Mouse (Mus musculus) stomach, embryonic 16.5 days (tissue): ENCODE results near the gene Irak4. TPM values are rescaled to one million over a fixed set of nuclear protein-coding genes. Genes with fewer than 3 reads are reported as not detected.

Experiments used
- ATAC-seq: fragments of 200-750 bp; cut with Nextera tagmentation; 2 replicates; pipeline ENCODE4 v1.8.0; 2017; ENCODE audit warnings: moderate number of reproducible peaks, moderate TSS enrichment; ENCODE audit not compliant: insufficient read depth, low FRiP score
- H3K27ac ChIP-seq: fragments of 300-500 bp; sonication (generic); 2 replicates; pipeline ENCODE4 v1.5.1; 2014; ENCODE audit warnings: low read length
- H3K27me3 ChIP-seq: fragments of 300-500 bp; sonication (generic); 2 replicates; pipeline ENCODE4 v1.6.1; 2014; ENCODE audit warnings: low read length, control low read depth, mixed read lengths; ENCODE audit not compliant: control insufficient read depth, insufficient read depth
- H3K36me3 ChIP-seq: fragments of 300-500 bp; sonication (generic); 2 replicates; pipeline ENCODE4 v1.6.1; 2014; ENCODE audit warnings: low read length; ENCODE audit not compliant: control insufficient read depth, insufficient read depth
- H3K4me1 ChIP-seq: fragments of 300-500 bp; sonication (generic); 2 replicates; pipeline ENCODE4 v1.6.1; 2014; ENCODE audit warnings: low read length, control low read depth, mixed read lengths; ENCODE audit not compliant: control insufficient read depth, insufficient read depth
- H3K4me2 ChIP-seq: fragments of 300-500 bp; sonication (generic); 2 replicates; pipeline ENCODE4 v1.6.1; 2014; ENCODE audit warnings: low read depth, low read length, mixed read lengths
- H3K4me3 ChIP-seq: fragments of 300-500 bp; sonication (generic); replicated peaks from 2 replicates; pipeline ENCODE4 v1.5.1; 2014; ENCODE audit warnings: mild to moderate bottlenecking, low read length
- H3K9ac ChIP-seq: fragments of 300-500 bp; sonication (generic); 2 replicates; pipeline ENCODE4 v1.6.1; 2014; ENCODE audit warnings: low read length
- H3K9me3 ChIP-seq: fragments of 300-500 bp; sonication (generic); replicated peaks from 2 replicates; pipeline ENCODE4 v1.6.1; 2016; ENCODE audit warnings: low read length, control low read depth; ENCODE audit not compliant: control insufficient read depth
- WGBS: fragments of 180-500 bp; shearing (Covaris S2); extraction: QIAGEN DNeasy Blood & Tissue Kit; methylation state at CpG from one replicate; pipeline ENCODE4 v1.1.7; 2014; 5-methylcytosine and 5-hydroxymethylcytosine counted together
- polyA plus RNA-seq: library from polyadenylated mRNA; unstranded; fragments of >200 nt; fragmentation: Nextera tagmentation; extraction: Ambion mirVana; gene quantifications from 2 replicates; pipeline ENCODE4 v1.2.1, GENCODE M21; 2015

The Irak4 gene
- polyA plus RNA-seq, 1 experiment from 2014 or later: 15.2 TPM

DNA sequence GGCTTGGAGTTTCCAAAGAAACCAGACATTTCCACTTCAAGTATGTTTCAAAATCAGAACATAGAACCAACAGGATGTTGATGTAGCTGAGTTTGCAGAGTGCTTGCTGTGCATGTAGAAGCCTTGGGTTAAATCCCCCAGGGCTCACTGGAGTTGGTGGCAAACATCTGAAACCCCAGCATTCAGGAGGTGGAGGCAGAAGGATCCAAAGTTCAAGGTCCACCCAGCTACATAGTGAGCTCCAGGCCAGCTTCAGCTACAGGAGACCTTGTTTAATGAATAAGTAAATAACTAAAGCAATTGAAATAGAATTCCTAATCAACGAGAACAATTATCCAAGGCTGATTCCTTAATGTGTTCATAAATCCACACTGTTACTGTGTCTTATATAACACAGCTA, 50.1 kb downstream of the Irak4 start:
- no peak overlapping the region for H3K4me3 ChIP-seq
- 61% methylated on average over 1 of the region's 1 CpGs for WGBS
- H3K4me2 ChIP-seq: no peak overlapping the region
- no peak overlapping the region for H3K27ac ChIP-seq
- no peaks in the 10 kb centered on the region for H3K36me3 ChIP-seq
- 0 out of 2 replicates have a peak, but pooled peaks cover 2% of the 10 kb centered on the region for H3K4me1 ChIP-seq
- ATAC-seq: no peak
- H3K9ac ChIP-seq: no peak overlapping the region
- no peaks in the 10 kb centered on the region for H3K27me3 ChIP-seq
- no peaks in the 10 kb centered on the region for H3K9me3 ChIP-seq

- Histone ChIP-seq H3K4me1 (no peaks in the 10 kb centered on the region), H3K9me3 (no peaks in the 10 kb centered on the region), H3K27me3 (no peaks in the 10 kb centered on the region), H3K4me3 (no peak overlapping the region), H3K9ac (no peak overlapping the region), H3K4me2 (no peak overlapping the region), H3K27ac (no peak overlapping the region), H3K36me3 (no peaks in the 10 kb centered on the region)
- no peak for ATAC-seq
- WGBS: 80% methylated on average over 11 of the region's 11 CpGs
Observed at GRCm38 (mm10) chr15:94600145-94600707, 56.8 kb downstream of the Irak4 start.

DNA sequence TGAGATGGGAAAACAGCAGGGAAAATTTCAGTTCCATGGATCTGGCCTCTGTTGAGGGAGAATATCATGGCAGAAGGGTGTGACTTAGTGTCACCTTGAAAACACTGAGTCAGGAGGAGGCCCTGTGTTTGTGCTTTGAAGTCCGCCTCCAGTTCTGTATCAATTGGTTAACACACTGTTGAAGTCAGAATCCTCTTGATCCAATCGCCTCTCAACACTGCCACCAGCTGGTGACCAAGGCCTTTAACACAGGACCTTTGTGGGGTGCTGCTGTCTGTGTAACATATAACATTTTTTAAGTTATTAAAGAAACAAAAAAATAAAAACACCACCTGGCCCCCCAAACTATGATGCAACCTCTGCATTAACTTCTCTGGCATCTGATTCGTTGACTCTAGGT, 57.9 kb downstream of the Irak4 start:
- Histone ChIP-seq H3K27ac (no peak overlapping the region), H3K9ac (no peak overlapping the region), H3K27me3 (no peaks in the 10 kb centered on the region), H3K36me3 (no peaks in the 10 kb centered on the region), H3K4me2 (no peak overlapping the region), H3K4me1 (no peaks in the 10 kb centered on the region), H3K9me3 (no peaks in the 10 kb centered on the region), H3K4me3 (no peak overlapping the region)
- WGBS: 19% methylated on average over 3 of the region's 3 CpGs
- no peak for ATAC-seq

DNA sequence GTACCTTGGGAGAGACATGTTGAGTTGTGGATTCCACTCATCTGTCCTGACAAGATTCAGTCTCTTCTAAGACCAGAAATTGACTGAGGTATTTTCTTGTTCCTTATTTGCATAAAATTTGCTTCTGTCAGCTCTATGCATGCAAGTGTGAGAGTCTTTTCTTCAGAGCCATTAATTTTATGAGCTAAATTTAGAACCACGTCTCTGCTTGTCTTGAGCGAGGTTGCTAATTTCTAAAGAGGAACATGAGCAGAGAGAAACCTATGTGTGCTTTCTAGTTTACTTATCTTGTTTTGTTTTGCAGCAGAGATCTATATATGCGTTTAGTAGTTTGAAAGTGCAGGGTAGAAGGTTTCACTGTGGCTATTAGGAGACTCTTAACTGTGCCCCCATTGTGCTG, 59.0 kb downstream of the Irak4 start:
- no peak overlapping the region for H3K9ac ChIP-seq
- H3K9me3 ChIP-seq: no peaks in the 10 kb centered on the region
- ATAC-seq: no peak
- no peak overlapping the region for H3K4me3 ChIP-seq
- H3K4me1 ChIP-seq: no peaks in the 10 kb centered on the region
- no peaks in the 10 kb centered on the region for H3K36me3 ChIP-seq
- H3K27ac ChIP-seq: no peak overlapping the region
- no peak overlapping the region for H3K4me2 ChIP-seq
- H3K27me3 ChIP-seq: no peaks in the 10 kb centered on the region
- WGBS: 61% methylated on average over 3 of the region's 3 CpGs

DNA sequence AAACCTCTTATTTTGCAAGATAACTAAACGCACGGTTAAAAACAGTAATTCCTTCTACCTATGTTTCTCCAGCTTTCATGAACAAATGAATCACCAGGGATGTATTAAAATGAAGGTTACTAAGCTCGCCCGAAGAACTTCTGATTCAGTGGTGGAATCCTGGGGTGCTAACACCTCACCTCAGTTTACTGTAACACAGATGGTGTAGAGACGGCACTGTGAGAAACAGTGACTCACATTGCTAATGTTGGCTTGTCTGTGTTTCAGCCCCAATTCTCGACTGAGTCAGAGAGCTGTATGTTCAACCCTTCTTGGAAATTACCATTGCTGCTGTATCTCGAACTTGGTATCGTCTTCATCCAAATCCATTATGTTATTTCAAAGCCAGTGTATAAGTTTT, 64.3 kb downstream of the Irak4 start:
- WGBS: 93% methylated on average over 8 of the region's 8 CpGs
- Histone ChIP-seq H3K27ac (no peak overlapping the region), H3K9me3 (no peaks in the 10 kb centered on the region), H3K36me3 (no peaks in the 10 kb centered on the region), H3K4me2 (no peak overlapping the region), H3K4me3 (no peak overlapping the region), H3K27me3 (no peaks in the 10 kb centered on the region), H3K9ac (no peak overlapping the region), H3K4me1 (no peaks in the 10 kb centered on the region)
- ATAC-seq: no peak

GRCm38 (mm10) chr15:94616036-94616435, 72.6 kb downstream of the Irak4 start:
- Histone ChIP-seq H3K9ac (no peak overlapping the region), H3K36me3 (no peaks in the 10 kb centered on the region), H3K9me3 (no peaks in the 10 kb centered on the region), H3K27me3 (no peaks in the 10 kb centered on the region), H3K4me3 (no peak overlapping the region), H3K4me1 (no peaks in the 10 kb centered on the region), H3K27ac (no peak overlapping the region), H3K4me2 (no peak overlapping the region)
- 91% methylated on average over 11 of the region's 11 CpGs for WGBS
- no peak for ATAC-seq

GRCm38 (mm10) chr15:94620909-94621308, 77.5 kb downstream of the Irak4 start:
- no peaks in the 10 kb centered on the region for H3K9me3 ChIP-seq
- no peaks in the 10 kb centered on the region for H3K4me1 ChIP-seq
- ATAC-seq: no peak
- H3K9ac ChIP-seq: no peak overlapping the region
- H3K36me3 ChIP-seq: no peaks in the 10 kb centered on the region
- no peak overlapping the region for H3K4me3 ChIP-seq
- no peak overlapping the region for H3K4me2 ChIP-seq
- H3K27ac ChIP-seq: no peak overlapping the region
- H3K27me3 ChIP-seq: no peaks in the 10 kb centered on the region

- peak overlapping the region; percentile 99 for H3K4me2 ChIP-seq
- ATAC-seq: no peak
- H3K9ac ChIP-seq: peak overlapping the region; percentile 76; the same call in 1 of the 2 replicates
- peaks cover 16% of the 10 kb centered on the region for H3K27me3 ChIP-seq
- H3K36me3 ChIP-seq: no peaks in the 10 kb centered on the region
- no peaks in the 10 kb centered on the region for H3K4me1 ChIP-seq
- WGBS: 53% methylated on average over 2 of the region's 2 CpGs
- H3K4me3 ChIP-seq: peak overlapping the region; percentile 59
- H3K27ac ChIP-seq: no peak overlapping the region
- no peaks in the 10 kb centered on the region for H3K9me3 ChIP-seq
Observed at GRCm38 (mm10) chr15:94628463-94628829, 85.0 kb downstream of the Irak4 start.

DNA sequence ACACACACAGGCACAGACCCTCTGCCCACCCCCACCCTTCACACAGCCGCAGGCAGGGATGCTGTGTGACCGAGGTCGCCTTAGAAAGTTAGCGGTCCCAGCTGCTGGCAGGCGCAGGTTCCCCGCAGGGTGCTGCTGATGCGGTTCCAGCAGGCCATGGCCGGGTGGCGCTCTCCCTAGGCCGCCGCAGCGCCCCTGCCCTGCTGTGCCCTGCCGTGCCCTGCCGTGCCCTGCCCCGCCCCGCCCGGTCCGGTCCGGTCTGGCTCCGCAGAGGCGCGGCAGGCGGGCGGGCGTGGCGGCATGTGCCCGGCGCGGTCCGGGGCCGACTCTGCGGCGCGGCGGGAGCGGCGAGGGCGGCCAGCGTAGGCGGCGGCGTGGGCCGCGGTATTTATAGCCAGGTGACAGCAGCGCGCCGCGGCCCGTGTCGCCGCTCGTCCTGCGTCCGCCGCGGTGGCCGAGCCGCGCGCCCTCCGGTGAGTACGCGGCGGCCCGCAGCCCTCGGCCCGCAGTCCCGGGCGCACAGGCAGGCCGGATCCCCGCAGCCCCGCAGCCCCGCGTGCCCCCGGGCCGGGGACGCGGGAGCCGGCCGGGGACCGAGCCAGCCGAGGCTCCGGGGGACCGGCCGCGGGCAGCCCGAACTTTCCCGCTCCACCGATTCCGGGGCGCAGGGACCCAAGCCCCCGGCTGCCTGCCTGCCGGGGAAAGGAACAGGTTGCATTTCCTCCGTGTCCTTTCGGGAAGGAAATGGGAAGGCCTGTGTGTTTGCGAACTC, 85.6 kb downstream of the Irak4 start, which contains the start of gene Tmem117:
TSS of gene Tmem117 (plus strand) at position 403 of the 772 bp plus-strand sequence.
- Histone ChIP-seq H3K4me2 (peak within 1 kb of the TSS; percentile 99), H3K27me3 (peaks cover 16% of the 10 kb centered on the region), H3K4me1 (no peaks in the 10 kb centered on the region), H3K9me3 (no peaks in the 10 kb centered on the region), H3K4me3 (peak within 1 kb of the TSS; percentile 59), H3K9ac (peak within 1 kb of the TSS; percentile 76), H3K27ac (no peak within 1 kb of the TSS), H3K36me3 (no peaks in the 10 kb centered on the region)
- ATAC-seq: peak; percentile 81; the same call in 1 of the 2 replicates
- under 1% methylated on average over 68 of the region's 96 CpGs for WGBS
